Mouse (Mus musculus) hindlimb bud, embryonic 11.5 days (tissue): ENCODE data around the gene Myo9b.
"Not testable (repeated sequence)": the region's sequence is repeated elsewhere in the genome, so short reads cannot be mapped to it uniquely, and the experiment has no call there.

Experiments used
- DNase-seq: peaks from one replicate; pipeline ENCODE4 v3.0.0-alpha.2; 2012; ENCODE audit warnings: low read depth, low spot score; ENCODE audit errors: extremely low spot score

Gene Myo9b

DNA sequence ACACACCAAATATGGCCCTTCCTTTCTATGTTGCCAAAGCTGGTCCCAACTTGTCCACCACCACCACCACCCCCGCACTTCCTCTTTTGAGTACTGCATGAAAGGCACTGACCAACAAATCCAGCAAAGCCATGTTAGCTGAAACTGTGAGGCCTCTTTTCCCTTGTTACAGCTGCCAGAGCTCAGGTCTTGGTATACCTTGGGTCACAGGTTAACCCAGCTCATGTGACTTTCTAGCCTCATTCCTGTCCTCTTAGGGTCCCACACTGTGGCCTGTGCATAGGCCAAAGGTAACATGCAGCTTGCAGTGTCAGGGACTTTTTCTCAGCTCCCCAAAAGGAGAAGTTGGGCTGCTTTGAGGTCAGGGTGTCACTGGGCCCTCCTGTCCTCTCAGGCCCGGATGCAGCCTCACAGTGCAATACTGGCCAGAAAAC is 23.7 kb downstream of the Myo9b start:
- no peak for DNase-seq

- DNase-seq = no peak
Measured at GRCm38 (mm10) chr8:71296784-71297183, 24.3 kb downstream of the Myo9b start.

DNA sequence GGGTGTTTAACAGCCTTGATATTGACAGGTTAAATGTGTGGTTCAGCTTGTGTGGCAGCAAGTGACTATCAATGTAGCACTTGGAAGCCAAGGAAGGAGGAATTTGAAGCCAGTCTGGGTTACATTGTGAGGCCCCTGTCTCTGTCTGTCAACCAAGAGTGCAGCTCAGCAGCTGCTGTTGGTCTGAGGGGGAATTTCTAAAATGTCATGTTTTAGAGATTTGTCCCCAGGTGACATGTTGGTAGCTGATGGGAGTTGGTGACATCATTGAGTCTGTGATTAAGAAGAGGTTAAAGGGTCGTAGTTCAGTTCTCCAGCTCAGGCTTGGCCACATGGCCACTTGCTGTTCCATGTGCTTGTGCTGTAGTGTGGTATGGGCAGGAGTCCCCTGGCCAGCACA is 24.9 kb downstream of the Myo9b start:
- DNase-seq = no peak

- no peak for DNase-seq
Measured at GRCm38 (mm10) chr8:71299716-71300115, 27.2 kb downstream of the Myo9b start.

DNA sequence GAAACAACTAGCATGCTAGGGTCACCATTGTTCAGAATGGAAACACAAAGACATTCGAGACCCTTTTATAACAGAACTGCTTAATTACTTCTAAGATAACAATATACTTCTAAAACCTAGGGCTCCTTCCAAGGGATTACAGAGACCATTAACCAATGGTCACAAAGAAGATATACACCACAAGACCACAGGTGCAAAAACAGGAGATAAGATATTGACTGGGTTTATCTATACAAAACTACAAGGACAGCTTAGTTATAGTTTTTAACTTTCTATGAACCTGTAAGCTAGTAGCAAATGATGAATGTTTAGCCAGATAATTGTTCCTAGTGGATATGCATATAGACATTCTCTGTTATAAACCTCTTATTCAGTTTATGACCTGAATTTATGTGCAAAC is 30.3 kb downstream of the Myo9b start:
- no peak for DNase-seq

GRCm38 (mm10) chr8:71303632-71304031 is 31.1 kb downstream of the Myo9b start:
- no peak for DNase-seq

- DNase-seq = no peak
Measured at GRCm38 (mm10) chr8:71305988-71306387, 33.5 kb downstream of the Myo9b start.

DNA sequence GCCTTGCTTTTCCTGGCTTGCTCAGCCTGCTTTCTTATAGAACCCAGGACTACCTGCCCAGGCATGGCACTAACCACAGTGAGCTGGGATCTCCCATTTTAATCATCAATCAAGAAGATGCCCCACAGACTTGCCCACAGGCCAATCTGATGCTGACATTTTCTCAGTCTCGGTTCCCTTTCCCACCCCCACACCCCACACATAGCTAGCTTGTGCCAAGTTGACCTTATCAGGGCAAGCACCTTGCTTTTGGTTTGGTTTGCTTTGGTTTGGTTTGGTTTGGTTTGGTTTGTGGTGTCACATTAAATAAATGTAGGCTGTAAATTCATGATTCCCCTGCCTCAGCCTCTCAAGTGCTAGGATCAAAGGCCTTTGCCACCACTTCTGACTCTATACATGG is 34.9 kb downstream of the Myo9b start:
- DNase-seq = no peak

- no peak for DNase-seq
Measured at GRCm38 (mm10) chr8:71307913-71308312, 35.4 kb downstream of the Myo9b start.

DNA sequence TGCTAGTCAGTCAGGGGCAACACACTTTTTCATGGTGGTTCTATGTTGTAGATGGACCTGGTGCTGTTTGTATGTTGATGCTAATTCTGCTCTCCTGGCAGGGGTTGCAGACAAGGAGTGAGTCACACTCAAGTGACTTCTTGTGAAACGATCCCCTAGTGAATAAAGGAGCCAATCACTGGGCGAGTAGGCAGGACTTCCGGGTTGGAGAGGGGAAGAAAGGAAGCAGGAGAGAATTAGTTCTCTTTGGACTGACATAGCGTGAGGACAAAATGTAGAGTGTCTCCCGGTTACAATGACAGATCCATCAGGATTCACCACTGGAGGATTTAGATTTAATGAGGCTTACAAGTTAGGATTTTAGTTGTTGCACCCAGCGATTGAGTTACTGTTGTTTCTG is 37.9 kb downstream of the Myo9b start:
- no peak for DNase-seq

- no peak for DNase-seq
Measured at GRCm38 (mm10) chr8:71312700-71313099, 40.2 kb downstream of the Myo9b start.

GRCm38 (mm10) chr8:71313951-71314350 is 41.4 kb downstream of the Myo9b start:
- no peak for DNase-seq

DNA sequence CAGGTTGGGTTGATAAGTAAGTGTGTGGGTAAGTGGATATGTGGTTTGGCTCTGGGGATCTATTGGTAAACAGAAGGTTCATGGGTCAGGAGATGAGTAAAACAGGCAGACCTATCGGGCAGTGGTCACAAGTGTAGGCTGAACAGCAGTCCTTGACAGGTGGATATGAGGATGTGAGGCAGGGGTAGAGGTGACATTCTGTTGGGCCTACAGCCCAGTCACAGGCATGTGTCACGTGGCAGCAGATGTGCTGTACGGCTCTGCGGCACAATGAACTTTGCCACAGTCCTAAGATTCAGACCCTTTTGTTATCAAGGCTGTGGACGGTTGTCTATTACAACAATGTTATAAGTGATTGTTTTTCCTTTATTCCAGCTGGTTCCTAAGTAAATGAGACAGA is 43.5 kb downstream of the Myo9b start:
- DNase-seq = no peak

- no peak for DNase-seq
Measured at GRCm38 (mm10) chr8:71316486-71317031, 44.0 kb downstream of the Myo9b start.

DNA sequence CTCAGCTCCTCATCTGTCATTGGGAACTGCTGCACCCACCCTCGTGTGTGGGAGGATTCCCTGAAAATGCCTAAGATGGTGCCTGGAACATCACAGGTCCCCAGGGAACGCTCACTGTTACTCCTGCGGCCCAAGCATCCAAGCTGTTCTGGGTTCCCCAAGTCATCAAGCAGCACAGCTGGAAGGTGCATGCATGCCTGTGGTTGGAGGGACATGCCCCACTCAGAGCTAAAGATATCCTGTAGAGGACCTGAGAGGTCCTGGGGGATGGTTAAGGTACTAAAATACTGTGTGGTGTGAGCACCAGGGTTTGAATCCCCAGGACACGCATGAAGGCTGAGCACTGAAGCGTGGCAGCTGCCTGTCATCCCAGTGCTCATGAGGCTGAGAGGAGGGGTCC is 46.1 kb downstream of the Myo9b start:
- not testable (repeated sequence) for DNase-seq

GRCm38 (mm10) chr8:71319760-71320159 is 47.2 kb downstream of the Myo9b start:
- DNase-seq = not testable (repeated sequence)

DNA sequence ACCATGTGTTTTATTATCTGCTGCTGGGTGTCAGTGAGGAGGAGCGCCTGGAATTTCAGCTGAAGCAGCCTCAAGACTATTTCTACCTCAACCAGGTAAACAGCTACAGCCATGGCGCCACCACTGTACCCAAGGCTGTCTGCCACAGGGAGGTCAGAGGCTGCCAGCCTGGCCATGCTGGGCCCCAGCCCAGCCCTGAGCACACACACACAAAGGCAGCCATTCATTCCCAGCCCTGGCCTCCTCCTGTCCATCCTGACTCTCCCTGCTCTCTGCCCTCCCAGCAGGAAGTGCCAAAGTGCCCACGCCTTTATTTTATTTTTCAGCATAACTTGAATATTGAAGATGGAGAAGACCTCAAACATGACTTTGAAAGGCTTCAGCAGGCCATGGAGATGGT is 50.4 kb downstream of the Myo9b start:
- no peak for DNase-seq

DNA sequence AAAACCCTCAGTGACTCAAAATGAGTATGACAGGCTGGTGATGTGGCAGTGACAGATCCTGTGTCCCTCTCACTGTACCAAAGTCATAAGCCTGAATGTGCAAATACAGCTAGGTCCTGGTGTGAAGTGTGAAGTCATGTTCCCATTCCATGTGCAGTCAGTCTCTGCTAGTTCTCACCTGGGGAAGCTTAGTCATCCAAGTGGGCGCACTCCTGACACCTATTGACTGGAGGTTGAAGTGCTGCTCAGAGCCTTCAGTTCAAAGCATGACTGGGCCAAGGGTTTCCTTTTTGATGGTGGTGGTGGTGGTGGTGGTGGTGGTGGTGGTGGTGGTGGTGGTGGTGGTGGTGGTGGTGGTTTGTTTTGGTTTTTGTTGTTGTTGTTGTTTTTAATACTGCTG is 52.3 kb downstream of the Myo9b start:
- DNase-seq = no peak

DNA sequence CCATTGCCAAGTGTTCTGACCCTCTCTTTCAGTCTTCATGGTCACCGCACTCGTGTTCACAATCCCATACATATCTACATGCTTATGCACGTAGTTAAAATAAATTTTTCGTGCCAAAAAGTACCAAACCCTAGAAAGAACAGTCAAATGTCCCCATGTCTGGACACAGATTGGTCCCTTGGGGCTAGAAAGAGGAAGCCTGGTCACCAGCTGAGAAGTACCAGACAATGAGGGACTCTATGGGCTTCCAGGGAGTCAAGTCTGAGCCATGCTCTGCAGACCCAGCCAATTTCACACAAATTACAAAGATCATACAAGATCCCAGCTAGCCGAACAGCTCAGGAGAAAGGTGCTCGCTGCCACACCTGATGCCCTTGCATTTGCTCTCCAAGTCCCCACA is 65.3 kb downstream of the Myo9b start:
- not testable (repeated sequence) for DNase-seq

- peak; percentile 18 for DNase-seq
Measured at GRCm38 (mm10) chr8:71340625-71341024, 68.1 kb downstream of the Myo9b start.

DNA sequence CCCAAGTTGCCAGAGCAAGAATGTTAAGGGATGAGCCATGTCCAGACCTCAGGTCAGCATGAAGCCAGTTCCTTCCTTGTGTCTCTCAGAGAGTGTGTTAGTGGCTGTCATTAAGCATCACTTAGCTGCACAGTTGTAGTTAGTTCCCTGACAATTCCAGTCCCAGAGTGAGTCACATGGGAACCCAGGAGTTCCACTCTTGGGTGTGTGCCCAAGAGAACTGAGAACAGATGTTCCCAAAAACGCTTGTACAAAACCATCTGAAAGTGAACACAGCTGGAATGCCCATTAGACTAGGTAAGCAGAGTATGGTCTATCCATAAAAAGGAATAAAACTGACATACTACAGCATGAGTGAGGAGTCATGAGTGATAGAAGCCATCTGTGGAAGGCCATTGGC is 74.1 kb downstream of the Myo9b start:
- no peak for DNase-seq

DNA sequence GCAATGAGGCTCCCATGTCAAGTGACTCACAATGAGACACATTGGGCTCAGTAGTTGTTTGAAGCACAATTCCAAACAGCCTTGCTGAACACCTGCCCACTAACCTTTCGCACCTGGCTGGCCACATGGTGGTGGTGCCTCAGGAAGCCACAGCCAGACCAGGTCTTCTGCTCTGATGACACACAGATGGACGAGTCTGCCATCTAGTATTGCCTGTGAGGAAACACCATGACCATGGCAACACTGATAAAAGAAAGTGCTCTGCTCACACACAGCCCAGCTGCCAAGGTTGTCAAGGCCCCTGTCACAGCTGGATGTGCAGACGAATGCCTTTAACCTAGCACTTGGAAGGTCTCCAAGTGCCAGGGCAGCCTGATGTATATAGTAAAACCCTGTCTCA is 78.6 kb downstream of the Myo9b start:
- no peak for DNase-seq

DNA sequence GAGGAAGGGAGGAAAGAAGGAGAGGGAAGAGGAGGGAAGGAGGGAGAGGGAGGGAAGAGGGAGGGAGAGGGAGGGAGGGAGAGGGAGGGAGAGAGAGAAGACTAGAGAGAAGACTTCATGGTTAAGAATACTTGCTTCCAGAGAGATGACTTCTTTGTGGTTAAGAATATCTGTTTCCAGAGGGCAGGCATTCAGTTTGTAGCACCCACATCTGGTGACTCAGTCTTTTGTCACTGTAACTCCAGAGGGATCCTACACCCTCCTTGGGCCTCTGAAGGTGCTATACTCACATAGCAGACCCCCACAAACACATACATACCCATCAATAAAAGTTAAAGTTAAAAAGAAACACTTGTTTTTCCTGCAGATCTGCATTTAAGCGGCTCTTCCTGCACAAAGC is 79.0 kb downstream of the Myo9b start:
- no peak for DNase-seq

GRCm38 (mm10) chr8:71358026-71358425 is 85.5 kb downstream of the Myo9b start:
- no peak for DNase-seq
